Mouse (Mus musculus) ZHBTc4 (cell line): ENCODE measurements at regions not wholly inside any gene's neighbourhood (a gene's known extent, or its start where the extent isn't known, plus 50 kb on each side); places are given as distances from the start of the nearest gene placed in this dataset.

Experiments used
- DNase-seq: peaks from one replicate; pipeline ENCODE4 v3.0.0-alpha.2; 2011; ENCODE audit warnings: low read depth, low spot score

DNA sequence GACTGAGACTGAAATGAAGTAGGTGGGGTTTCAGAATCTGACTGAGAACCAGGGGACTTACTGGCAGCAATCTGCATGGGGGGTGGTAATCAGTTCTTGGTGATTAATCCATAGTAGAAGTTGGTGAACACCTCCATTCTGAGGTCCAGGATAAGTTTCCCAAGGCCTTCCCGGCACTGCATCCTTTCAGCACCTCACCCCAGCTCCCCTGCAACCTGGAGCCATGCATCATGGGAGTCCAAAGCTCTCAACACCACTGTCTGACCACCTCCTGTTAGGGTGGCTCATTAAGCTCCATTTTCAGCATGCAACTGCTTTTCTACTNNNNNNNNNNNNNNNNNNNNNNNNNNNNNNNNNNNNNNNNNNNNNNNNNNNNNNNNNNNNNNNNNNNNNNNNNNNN is 157.0 kb downstream of the Cyp26b1 start:
- DNase-seq, result no peak

DNA sequence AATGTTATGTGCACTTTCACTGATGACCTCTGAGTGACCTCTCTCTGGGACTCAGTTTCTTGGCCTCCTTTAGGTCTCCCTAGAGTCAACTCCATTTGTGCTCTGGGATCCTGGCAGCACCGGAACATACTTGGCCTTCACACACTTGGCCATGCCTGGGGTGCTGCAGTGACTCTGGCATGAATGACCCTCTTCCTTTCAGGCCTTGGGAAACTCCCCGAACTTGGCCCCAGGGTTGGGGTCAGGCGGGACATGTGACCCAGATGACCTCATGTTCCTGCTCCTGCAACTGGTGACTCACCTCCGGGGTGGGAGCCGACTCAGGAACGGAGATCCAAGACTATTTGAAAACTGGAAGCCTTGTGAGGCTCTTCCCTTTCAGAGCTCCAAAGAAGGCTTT is 159.2 kb downstream of the Cyp26b1 start:
- DNase-seq, result no peak

DNA sequence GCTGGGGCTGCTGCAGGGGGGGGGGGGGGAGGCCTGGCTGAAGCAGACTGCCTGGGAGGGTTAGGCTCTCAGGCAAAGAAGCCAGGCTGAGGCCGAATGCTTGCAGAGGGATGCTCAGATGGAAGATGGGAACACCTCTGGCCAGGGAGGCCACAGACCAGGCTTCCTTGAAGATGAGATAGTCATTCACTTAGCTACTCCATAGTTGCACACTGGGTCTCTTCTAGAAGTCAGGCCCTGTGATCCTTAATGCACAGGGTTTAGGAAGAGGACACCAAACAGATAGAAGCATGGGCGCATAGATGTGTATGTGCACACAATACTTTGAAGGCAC is 162.1 kb downstream of the Cyp26b1 start:
- no peak for DNase-seq

DNA sequence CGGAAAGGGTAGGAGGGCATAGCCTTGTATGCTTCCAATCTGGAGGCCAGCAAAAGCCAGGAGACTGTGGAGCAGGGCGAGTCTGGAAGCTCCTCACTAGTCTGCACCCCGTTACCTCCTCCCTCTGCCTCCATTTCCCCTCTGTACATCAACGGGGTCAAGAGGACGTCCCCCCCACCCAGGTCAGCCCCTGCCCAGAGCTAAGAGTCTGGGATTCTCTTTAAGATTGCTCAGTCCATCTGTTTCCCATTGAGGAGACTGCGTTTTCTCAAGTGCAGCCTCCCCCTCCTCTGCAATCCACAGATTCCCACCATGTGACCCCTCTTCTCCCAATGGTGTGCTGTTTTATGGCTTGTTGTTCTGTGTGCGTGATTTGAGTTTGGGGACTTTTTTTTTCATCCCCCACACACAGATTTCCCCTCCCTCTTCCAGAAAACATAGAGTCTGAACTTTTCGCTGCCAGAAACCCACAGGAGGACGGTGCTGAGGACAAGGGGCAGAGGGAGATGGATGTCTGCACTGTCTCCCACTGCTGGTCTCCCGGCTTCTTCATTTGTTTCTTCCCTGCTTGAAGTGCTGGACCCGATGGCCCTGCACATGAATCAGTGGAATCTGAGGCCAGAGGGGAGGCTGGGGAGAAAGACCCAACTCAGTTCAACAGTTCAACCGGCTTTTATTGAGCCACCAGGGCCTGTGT is 162.6 kb downstream of the Cyp26b1 start:
- no peak for DNase-seq

DNA sequence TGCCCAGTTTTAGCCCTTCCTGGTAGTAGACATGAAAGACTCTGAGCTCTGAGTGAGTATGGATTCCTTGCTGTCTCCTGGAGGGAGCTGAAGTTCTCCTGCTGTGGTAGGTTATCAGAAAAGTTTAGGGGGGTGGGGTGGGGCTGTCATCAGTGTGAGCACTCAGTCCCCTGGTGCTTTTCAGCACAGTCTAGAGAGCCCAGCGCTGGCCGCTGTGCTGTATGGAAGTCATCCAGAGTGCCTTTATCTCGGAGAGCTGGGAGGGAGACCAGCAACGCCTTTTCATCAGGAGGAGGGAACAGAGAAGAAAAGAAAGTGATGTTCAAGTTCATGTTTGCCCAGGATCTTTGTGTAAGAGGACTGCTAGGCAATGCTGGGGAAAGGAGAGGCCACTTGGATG is 163.6 kb downstream of the Cyp26b1 start:
- DNase-seq, result no peak

DNA sequence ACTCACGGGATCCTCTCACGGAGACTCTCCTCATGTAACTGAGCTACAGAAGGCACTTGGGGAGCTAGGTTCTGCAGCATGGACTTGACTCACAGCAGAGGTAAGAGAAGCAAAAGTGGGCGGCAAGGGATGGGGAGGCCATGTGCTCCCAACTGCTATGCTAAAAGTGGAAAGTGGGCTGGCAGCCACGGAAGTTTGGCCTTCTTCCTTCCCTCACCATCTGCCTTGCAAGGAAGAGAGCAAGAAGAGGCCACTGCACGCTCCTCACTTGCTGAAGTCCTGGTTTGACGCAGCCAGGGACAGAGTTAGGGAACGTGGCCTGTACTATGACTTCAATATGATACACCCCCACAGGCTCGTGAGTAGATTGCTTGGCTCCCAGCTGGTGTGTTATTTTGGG is 164.5 kb downstream of the Cyp26b1 start:
- DNase-seq, result no peak

DNA sequence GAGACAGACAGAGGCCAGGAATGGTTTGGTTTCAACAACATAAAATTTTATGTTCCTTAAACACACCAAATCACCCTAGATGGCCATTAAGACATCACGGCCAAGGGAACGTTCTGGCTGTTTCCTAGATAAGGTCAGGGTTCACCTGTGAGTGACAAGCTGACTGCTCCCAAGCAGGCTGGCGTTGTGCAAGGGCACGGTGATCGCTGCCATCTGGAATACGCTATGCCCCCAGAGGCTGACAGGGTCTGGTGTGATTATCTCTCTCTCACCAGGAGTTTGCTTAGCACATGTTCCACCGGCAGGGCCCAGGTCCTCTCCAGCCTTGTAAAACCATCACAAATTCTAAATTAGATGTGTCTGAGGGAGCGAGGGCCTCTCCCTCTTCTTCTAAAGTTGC is 167.0 kb downstream of the Cyp26b1 start:
- no peak for DNase-seq

DNA sequence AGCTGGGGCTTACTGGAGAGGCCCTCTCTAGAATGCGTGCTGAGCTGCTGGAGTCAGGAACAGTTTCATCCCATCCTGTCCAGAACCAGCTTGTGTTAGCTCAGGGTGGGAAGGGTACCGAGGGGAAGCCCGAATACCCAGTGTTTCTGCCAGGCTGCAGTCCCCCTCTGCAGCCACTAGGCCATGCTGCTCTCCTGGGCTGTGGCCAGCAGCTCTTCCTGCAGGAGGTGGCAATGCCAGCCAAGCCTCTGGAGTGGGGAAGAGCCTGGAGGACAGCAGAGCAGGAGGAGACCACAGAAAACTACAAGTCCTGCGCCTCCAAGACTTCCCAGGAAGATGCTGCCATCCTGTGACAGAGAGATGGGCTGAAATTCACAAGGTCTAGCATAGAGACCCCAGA is 167.9 kb downstream of the Cyp26b1 start:
- DNase-seq, result peak; percentile 31

DNA sequence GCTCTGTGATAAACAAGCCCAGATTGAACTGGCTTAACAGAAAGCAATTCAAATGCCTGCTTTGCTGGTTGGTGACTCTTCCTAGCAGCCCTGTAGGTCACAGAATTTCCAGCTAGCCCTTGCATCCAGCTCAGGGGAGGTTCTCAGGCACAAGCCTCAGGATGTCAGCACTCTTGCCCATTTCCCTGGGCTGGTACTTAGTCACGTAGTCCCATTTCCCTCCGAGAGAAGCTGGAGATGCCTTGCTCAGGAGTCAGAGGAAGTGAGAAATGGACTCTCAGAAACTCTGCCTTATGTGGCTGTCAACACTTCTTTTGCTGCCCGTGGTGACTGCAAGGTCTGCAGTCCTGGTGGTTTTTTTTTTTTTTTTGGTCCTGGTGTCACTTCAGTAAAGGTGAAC is 170.8 kb downstream of the Cyp26b1 start:
- DNase-seq, result peak; percentile 48

DNA sequence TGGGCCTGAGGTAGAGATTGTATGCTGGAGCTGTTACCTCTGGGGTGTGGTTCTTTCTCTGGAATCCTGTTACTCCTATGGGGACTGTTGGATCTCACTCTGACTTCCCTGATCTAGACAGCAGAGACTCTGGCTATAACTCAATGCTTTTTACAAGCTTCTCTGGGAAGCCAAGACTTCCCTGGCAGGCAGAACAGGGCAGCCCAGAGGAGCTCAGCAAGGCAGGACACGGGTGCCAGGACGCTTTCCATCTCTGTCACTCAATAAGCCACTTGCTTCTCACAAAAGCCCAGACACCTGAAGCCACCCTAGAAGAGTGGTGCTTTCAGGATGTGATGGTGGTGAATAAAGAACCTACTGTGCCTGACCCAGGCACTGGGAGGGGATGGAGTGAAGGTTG is 174.0 kb downstream of the Cyp26b1 start:
- no peak for DNase-seq

DNA sequence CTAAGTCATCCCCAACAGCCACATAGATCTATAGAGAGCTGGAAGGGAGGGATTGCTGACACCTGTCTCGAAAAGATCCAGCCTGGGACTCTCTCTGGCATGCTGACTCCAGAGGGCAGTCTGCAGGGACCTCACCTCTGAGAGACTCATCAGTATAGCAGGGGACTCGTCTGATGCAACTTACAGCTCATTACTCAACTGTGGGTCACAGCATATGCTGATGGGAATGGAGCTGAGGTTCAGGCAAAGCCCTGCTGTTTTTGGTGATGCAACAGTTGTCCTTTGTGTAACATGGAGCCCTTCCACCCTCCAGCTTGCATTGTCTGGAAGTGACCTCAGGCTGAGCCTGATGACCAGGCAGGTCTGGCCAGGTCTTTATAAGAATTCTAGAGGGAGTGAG is 174.4 kb downstream of the Cyp26b1 start:
- DNase-seq, result no peak

DNA sequence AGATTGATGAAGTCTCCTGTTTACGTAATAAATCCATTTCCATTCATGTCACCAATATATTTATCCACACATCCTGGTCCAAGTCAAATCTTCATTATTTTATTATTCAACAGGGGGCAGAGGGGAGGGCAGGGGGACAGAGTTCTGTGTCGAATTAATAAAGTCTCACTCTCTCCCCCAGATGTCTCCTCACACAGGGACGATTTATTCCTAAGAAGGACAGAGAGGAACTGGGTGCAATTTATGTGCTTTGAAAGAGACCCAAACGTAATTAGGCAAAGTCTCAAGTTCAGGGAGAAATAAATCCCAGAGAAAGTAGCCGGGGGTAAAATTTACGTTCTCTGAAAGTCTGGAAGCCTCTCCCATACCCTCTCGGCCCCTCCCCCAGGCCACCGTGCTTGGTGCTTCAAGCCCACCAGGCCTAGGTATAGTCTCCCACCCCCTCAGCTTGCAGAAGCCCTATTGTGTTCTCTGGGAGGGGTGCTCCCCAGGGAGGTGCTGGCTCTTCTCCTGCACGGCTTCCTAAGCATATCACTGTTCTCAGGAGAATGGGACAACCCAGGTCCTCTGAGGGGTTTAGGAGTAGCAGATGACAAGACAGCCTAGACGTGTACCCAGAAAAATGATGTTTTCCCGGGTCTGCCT is 176.6 kb downstream of the Cyp26b1 start:
- no peak for DNase-seq

DNA sequence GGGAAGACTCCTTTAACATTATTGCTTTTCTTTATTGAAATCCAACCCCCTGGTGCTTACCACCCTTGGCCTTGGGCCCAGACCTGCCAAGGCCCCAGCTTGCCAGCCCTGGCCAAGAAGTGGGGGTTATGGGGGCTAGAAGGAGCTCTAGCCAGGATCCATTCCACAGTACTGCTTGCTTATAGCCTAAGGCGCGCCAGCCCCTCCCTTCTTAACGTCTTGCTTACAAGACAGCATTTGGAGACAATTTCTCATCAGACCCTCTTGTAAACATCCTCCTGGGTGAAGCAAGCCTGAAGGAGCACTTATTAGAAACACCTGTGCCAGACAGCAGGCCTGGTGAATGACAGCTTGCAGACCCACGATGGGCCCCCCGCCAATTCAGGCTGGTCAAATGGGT is 179.3 kb downstream of the Cyp26b1 start:
- no peak for DNase-seq

DNA sequence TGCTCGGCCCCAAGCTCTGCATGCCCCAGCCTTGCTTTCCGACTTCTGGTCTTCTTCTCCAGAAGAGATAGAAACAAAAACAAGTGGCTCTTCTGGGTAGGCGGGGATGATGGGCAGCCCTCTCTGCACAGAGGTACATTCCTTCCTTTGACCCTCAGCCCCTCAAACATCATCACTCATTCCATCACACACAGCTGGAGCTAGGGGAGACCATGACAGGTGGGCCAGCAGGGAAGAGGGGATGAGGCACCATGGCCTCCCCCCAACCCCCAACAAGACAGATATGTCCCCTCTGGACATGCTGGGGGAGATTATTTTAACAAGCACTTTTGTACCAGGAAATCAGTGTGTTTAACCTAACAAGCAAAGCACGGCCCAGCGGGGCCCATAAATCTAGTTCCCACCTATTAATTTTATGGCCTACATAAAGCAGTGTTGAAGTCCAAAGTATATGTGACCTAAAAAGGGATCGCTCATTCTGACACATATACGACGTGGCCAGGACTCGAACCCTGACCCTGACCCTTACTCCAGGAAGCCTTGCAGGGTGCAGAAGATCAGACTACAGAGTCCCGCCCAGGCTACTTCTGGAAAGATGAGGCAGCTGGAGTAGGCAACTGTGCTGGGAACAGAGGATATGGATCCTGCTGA is 183.7 kb downstream of the Cyp26b1 start:
- DNase-seq, result no peak

DNA sequence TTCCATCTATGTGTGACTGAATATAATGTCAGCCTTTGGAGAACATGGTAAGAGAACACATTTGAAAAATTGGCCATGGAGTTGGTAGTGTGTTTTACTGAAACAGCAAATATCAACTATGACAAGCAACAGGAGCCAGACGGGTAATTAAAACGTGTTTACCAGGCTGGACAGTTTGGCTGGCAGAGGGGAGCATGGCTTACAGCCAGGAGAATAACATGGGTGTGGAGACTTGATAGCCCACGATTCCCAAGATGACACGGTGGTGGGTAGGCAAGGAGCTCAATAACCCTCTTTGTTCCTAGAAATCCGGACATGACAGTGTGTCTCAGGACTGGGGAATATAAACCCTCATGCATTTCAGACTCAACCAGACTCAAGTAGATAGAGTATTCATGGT is 185.2 kb downstream of the Cyp26b1 start:
- no peak for DNase-seq

DNA sequence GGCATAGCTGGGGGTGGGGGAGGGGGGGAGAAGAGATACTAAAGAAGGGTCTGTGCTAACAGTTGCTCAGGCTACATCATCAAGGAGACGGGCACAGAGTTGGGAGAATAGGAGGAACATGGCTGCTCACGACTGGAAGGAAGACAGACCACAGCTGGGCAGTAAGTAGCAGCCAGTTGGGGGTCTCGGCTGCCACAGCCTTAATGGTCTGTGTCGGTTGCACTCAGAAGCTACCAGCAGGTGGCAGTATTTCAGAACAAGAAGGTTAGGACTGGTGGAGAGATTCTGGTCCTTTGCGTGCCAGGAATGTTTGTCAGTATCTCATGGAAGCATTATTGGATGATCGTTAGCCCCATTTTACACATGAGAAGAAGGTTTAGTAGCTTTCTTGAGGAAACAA is 185.9 kb downstream of the Cyp26b1 start:
- DNase-seq, result peak; percentile 76

DNA sequence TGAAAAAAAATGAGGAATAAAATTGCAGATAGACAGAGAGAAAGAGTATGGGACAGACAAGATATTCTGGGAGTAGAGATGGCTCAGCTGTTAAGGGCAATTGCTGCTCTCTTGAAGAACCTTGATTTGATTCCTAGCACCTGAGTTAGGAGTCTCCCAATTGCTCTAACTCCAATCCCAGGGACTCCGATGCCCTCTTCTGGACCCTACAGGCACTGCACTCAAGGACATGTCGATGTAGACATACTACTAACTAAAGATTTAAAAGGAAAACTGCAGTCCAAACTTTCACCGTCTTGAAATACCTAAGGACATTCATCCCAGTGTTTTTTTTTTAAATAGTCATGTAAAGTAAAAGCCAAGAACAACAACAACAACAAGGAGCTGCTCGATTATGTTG is 189.0 kb downstream of the Cyp26b1 start:
- DNase-seq, result peak; percentile 59

DNA sequence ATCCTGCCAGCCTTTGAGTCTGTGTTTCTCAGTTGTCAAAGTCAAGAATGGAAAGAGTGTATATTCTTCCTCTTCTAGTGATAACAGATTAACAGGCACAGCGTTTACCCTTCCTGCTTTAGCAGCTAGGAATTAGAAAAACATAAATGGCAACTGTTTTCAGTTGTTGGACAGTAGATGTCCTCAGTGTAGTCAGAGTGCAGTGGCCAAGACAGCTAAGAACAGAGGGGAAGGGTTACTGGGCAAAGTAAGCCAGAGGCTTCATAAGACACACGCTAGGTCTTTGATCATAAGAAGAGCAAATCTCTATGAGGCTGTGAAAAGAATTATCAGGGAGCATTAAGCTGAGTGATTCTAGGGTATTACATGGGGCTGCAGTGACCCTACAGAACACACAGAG is 191.3 kb downstream of the Cyp26b1 start:
- DNase-seq, result no peak

DNA sequence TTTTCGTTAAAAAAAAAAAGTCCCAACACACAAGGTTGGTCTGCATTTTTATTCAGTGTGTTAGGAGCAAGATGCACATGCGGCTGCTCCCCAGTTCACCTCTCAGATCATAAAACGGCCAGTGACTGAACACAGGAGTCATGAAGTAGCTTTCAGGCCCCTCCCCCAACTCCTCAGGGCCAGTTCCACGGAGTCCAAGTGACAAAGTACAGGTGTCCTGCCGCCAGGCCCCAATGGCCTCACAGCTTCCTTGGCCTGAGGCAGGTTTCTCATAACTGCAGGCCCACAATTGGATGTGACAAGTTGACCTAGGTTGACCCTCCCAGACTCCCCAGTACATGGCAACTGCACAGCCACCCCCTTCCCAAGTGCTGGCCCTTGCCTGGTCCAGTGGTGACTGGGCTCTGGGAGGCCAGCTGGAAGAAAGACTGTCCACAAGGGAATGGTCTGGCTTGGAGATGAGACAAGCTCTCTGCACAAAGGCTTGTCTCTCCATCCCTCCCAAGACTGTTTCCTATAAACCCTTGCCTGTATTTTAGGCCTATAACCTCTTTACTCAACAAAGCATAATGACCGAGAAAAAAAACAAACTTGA is 199.1 kb downstream of the Cyp26b1 start:
- no peak for DNase-seq

DNA sequence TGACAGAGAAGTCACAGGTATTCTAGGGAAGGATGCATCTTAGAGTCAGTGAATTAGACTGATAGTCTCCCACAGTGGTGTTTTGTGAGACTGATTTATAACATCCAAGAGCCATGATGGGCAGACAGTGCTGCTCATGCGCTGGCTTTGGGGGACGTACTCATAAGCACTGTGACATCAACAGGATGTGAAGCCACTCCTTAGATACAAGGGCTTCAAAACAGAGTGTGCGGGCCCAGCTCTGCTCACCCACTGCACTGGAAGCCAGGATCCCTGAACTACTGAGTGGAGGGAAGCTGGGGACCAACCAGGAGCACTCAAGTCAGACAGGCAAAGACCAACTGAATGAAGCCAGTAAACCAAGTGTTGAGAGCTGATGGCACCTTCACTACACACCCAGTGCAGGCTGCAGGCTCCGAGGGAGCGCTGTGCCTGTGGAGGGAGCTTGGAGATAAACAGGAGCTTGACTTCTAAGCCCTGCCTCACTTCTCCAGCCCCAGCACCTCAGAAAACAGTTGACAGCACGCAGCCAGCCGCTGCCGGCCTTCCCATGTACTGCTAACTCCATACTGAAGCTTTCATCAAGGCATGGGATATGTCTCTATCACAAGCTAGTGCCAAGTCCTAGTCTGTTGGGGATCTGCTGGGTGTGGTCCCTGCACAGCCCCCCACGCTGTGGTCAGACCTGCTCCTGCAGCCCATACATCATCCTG is 200.0 kb downstream of the Cyp26b1 start:
- no peak for DNase-seq

DNA sequence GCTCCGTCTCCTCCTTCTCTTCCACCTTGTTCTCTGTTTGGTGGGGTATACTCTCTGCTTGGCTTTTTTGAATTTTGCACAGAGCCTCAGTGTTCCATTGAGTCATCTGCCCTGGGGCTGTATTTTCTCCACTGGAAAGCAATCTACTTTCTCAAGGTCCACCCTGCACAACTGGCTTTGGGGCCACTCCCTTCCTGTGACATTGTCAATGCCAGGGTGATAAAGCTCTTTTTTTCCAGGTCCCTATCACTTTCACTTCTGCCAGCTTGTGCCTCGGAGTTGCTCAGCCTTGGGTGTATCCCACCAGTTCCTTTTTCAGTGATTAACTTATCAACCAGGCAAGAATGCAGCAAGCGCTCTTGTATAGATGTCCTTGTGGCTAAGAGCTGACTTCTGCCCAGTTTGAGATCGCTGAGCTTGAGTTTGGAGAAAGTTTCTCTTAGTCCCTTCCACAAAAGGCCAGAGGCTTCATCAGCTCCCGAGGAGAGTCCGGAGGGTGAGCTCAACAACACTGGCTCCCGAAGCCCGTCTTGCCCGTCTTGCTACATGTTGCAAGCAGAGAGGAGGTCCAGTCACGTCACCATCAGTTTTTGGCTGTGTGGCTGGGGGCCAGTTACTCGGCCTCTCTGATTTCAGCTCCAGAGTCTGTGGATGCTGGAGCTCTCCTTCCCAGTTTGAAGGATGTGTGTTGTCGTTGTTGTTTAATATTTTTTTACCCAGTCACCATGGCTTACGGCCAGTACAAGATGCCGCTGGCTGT is 200.8 kb downstream of the Cyp26b1 start:
- DNase-seq, result peak; percentile 29

DNA sequence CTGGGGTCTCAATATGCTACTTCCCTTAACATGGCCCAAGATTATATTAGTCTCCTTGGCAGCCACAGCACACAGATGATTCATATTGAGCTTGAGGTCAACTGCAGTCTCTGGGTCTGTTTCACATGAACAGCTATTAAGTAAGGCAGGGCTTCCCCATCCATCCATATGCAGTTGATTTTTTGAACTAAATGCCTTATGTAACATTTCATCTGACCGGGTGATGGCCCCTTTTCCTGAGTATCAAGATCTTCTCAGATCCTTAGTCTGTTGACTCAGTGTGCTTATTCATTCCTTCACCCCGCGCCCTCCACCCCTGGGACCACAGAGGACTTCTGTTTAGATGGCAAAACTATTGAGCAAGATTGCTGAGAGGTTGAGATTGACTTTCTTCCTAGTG is 202.7 kb downstream of the Cyp26b1 start:
- DNase-seq, result no peak
